Mouse (Mus musculus) cerebellum, adult 11-12 months (tissue): ENCODE measurements around the gene Mfrp.
"Not testable (repeated sequence)": the region's sequence is repeated elsewhere in the genome, so short reads cannot be mapped to it uniquely, and the experiment has no call there.

ENCODE experiments used
- DNase-seq: peaks from one replicate; pipeline ENCODE4 v3.0.0; 2022

Mfrp gene

GRCm38 (mm10) chr9:44106596-44106995 lies 5.1 kb downstream of the Mfrp start:
- no peak for DNase-seq

GRCm38 (mm10) chr9:44107110-44107509 lies 5.6 kb downstream of the Mfrp start, which contains the start of gene C1qtnf5:
Gene C1qtnf5 (plus strand): TSS chr9:44107245.
- peak; percentile 76 for DNase-seq

- peak; percentile 55 for DNase-seq
Observed at GRCm38 (mm10) chr9:44107557-44108179, 6.1 kb downstream of the Mfrp start.

- no peak for DNase-seq
Observed at GRCm38 (mm10) chr9:44108269-44109055, 6.9 kb downstream of the Mfrp start.

GRCm38 (mm10) chr9:44109360-44110095 lies 8.0 kb downstream of the Mfrp start:
- peak; percentile 78 for DNase-seq

GRCm38 (mm10) chr9:44111909-44112308 lies 10.4 kb downstream of the Mfrp start:
- DNase-seq = not testable (repeated sequence)

- DNase-seq = peak; percentile 97
Observed at GRCm38 (mm10) chr9:44113105-44113789, 11.7 kb downstream of the Mfrp start, which contains the start of the genes Gm49380 and Rnf26. Gene Gm49380 (minus strand): TSS chr9:44113500. Gene Rnf26 (minus strand): TSS chr9:44113517.

GRCm38 (mm10) chr9:44114453-44114852 lies 12.9 kb downstream of the Mfrp start:
- DNase-seq = no peak

GRCm38 (mm10) chr9:44115599-44115998 lies 14.1 kb downstream of the Mfrp start:
- no peak for DNase-seq

- no peak for DNase-seq
Observed at GRCm38 (mm10) chr9:44116182-44116581, 14.7 kb downstream of the Mfrp start.

GRCm38 (mm10) chr9:44119011-44119410 lies 17.5 kb downstream of the Mfrp start:
- DNase-seq = no peak

- DNase-seq = no peak
Observed at GRCm38 (mm10) chr9:44119948-44120465, 18.5 kb downstream of the Mfrp start.

- peak; percentile 36 for DNase-seq
Observed at GRCm38 (mm10) chr9:44124317-44124716, 22.8 kb downstream of the Mfrp start.

GRCm38 (mm10) chr9:44125026-44125425 lies 23.5 kb downstream of the Mfrp start:
- peak; percentile 11 for DNase-seq

GRCm38 (mm10) chr9:44125546-44126428 lies 24.3 kb downstream of the Mfrp start:
- peak; percentile 81 for DNase-seq

GRCm38 (mm10) chr9:44126746-44127145 lies 25.2 kb downstream of the Mfrp start:
- peak; percentile 11 for DNase-seq

GRCm38 (mm10) chr9:44127351-44127801 lies 25.8 kb downstream of the Mfrp start:
- peak; percentile 35 for DNase-seq

GRCm38 (mm10) chr9:44129633-44130032 lies 28.1 kb downstream of the Mfrp start:
- DNase-seq = no peak

GRCm38 (mm10) chr9:44130034-44130433 lies 28.5 kb downstream of the Mfrp start:
- peak; percentile 50 for DNase-seq

- peak; percentile 58 for DNase-seq
Observed at GRCm38 (mm10) chr9:44130581-44131275, 29.2 kb downstream of the Mfrp start.

GRCm38 (mm10) chr9:44131276-44131590 lies 29.7 kb downstream of the Mfrp start:
- no peak for DNase-seq
